Mouse (Mus musculus): Measurements from ENCODE around the gene Glt6d1.

DNA sequence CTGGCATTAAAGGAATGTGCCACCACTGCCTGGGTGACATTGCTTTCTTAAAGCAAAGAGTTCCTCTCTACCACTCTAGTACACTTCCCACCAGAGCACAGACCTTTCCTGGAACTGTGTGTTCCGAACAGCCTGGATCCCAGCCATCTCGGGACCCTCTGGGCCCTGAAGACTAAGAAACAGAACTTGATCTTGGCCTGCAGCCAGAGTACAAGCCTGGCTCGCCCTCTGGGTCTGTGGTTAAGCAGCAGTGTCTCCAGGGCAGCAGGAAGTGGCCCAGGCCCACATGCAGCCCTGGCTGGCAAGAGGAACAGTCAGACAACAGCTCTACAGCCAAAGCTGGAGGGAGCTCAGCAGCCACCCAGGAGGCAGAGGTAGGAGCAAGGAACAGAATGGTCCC lies 37.0 kb upstream of the Glt6d1 start:
- TF ChIP-seq CTCF (IDR thresholded peaks at IDR 0.05; ENCODE audit: low read depth, low read length) (no peak), POLR2A (IDR thresholded peaks at IDR 0.05; ENCODE audit: borderline replicate concordance, low read depth, low read length) (no peak)

Data from bone marrow macrophage, adult 2 months (primary cell).